Mouse (Mus musculus) embryonic facial prominence, embryonic 12.5 days (tissue): ENCODE data around the gene Galntl6. TPM values are rescaled to one million over a fixed set of nuclear protein-coding genes. Genes with fewer than 3 reads are reported as not detected.

Experiments
- ATAC-seq: fragments of 200-750 bp; cut with Nextera tagmentation; 2 replicates; pipeline ENCODE4 v1.8.0; 2017; ENCODE audit not compliant: insufficient number of reproducible peaks, insufficient read depth, low FRiP score, low TSS enrichment
- H3K27ac ChIP-seq: fragments of 300-500 bp; sonication (generic); 2 replicates; pipeline ENCODE4 v1.5.1; 2016; ENCODE audit warnings: mild to moderate bottlenecking
- H3K27me3 ChIP-seq: fragments of 300-500 bp; sonication (generic); 2 replicates; pipeline ENCODE4 v1.6.1; 2016; ENCODE audit warnings: mild to moderate bottlenecking, moderate library complexity
- H3K36me3 ChIP-seq: fragments of 300-500 bp; sonication (generic); 2 replicates; pipeline ENCODE4 v1.6.1; 2016; ENCODE audit warnings: mild to moderate bottlenecking
- H3K4me1 ChIP-seq: fragments of 300-500 bp; sonication (generic); 2 replicates; pipeline ENCODE4 v1.6.1; 2016
- H3K4me2 ChIP-seq: fragments of 300-500 bp; sonication (generic); replicated peaks from 2 replicates; pipeline ENCODE4 v1.6.1; 2016; ENCODE audit warnings: mild to moderate bottlenecking, moderate library complexity
- H3K4me3 ChIP-seq: fragments of 300-500 bp; sonication (generic); 2 replicates; pipeline ENCODE4 v1.5.1; 2016; ENCODE audit warnings: mild to moderate bottlenecking
- H3K9ac ChIP-seq: fragments of 300-500 bp; sonication (generic); 2 replicates; pipeline ENCODE4 v1.6.1; 2016; ENCODE audit warnings: mild to moderate bottlenecking, moderate library complexity
- H3K9me3 ChIP-seq: fragments of 300-500 bp; sonication (generic); 2 replicates; pipeline ENCODE4 v1.6.1; 2016; ENCODE audit warnings: mild to moderate bottlenecking, moderate library complexity
- WGBS: fragments of 180-500 bp; shearing (Covaris S2); methylation state at CpG from one replicate; pipeline ENCODE4 v1.1.7; 2016; 5-methylcytosine and 5-hydroxymethylcytosine counted together
- polyA plus RNA-seq: library from polyadenylated mRNA; unstranded; fragments of >200 nt; fragmentation: Nextera tagmentation; extraction: Ambion mirVana; gene quantifications from 2 replicates; pipeline ENCODE4 v1.2.1, GENCODE M21; 2016

Gene Galntl6
- polyA plus RNA-seq, 1 experiment from 2014 or later, result 2.0 TPM

DNA sequence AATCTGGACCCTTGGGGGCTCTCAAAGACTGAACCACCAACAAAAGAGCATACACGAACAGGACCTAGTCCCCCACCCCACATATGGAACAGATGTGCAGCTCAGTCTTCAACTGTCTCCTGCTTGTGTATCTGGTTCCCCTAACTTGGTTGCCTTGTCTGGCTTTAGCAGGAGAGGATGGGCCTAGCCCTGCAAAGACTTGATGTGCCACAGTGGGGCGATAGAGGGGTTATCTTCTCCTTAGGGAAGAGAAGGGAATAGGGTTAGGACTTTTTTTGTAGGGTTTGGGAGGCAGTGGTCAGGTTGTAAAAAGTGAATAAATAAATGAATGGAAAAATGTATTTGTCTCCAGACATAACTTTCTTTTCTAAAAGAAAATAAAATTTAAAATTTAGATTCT is 678.2 kb downstream of the Galntl6 start:
- Histone ChIP-seq H3K27ac (no peak overlapping the region), H3K9ac (no peak overlapping the region), H3K9me3 (no peaks in the 10 kb centered on the region), H3K4me2 (no peak overlapping the region), H3K4me1 (no peaks in the 10 kb centered on the region), H3K27me3 (no peaks in the 10 kb centered on the region), H3K36me3 (no peaks in the 10 kb centered on the region), H3K4me3 (no peak overlapping the region)
- WGBS, result 17% methylated on average over 2 of the region's 2 CpGs
- no peak for ATAC-seq

DNA sequence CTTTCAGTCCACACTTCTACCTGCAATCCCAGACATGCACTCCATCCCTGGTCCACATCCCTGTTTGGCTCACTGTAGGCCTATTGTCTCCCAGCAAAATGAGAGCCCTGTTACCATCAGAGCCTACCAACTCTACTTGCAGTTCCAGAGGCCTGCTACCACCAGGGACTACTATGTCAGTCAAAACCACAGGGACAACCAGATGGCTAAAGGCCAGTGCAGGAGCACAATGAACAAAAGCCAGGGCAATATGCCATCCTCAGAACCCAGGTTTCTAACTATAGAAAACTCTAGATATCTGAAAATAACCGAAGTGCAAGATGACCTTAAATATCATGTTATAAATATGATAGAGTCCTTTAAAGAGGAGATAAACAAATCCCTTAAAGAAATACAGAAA is 683.7 kb downstream of the Galntl6 start:
- Histone ChIP-seq H3K36me3 (no peaks in the 10 kb centered on the region), H3K27me3 (no peaks in the 10 kb centered on the region), H3K4me1 (no peaks in the 10 kb centered on the region), H3K27ac (no peak overlapping the region), H3K9me3 (no peaks in the 10 kb centered on the region), H3K4me3 (no peak overlapping the region), H3K9ac (no peak overlapping the region), H3K4me2 (no peak overlapping the region)
- no peak for ATAC-seq
- 89% methylated on average over 1 of the region's 1 CpGs for WGBS

GRCm38 (mm10) chr8:58217885-58218284 is 694.6 kb downstream of the Galntl6 start:
- H3K27me3 ChIP-seq, result no peaks in the 10 kb centered on the region
- no peak for ATAC-seq
- H3K36me3 ChIP-seq, result no peaks in the 10 kb centered on the region
- 72% methylated on average over 8 of the region's 8 CpGs for WGBS
- no peak overlapping the region for H3K4me3 ChIP-seq
- H3K27ac ChIP-seq, result no peak overlapping the region
- no peaks in the 10 kb centered on the region for H3K4me1 ChIP-seq
- no peak overlapping the region for H3K9ac ChIP-seq
- no peaks in the 10 kb centered on the region for H3K9me3 ChIP-seq
- no peak overlapping the region for H3K4me2 ChIP-seq

DNA sequence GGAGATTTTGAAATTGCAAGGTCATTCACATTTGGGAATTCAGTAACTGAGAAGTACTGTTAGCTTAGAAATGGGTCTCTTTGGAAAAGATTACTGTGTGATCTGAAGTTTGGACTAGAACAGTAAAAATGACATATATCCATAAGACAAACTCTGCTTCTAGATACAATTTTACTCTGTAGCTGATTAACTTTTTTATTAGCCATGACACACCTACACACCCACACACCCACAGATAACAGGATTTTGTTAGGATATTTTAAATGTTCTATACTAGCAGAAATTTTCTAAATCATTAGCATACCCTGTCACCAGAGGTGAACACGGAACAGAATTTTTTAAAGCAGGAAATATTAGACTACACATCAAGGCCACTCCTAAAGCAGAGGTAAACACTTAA is 722.7 kb downstream of the Galntl6 start:
- no peaks in the 10 kb centered on the region for H3K27me3 ChIP-seq

GRCm38 (mm10) chr8:58146961-58147360 is 765.5 kb downstream of the Galntl6 start:
- H3K9ac ChIP-seq, result no peak overlapping the region
- no peaks in the 10 kb centered on the region for H3K27me3 ChIP-seq
- H3K4me2 ChIP-seq, result no peak overlapping the region
- no peaks in the 10 kb centered on the region for H3K9me3 ChIP-seq
- no peaks in the 10 kb centered on the region for H3K36me3 ChIP-seq
- ATAC-seq, result no peak
- no peak overlapping the region for H3K4me3 ChIP-seq
- H3K4me1 ChIP-seq, result no peaks in the 10 kb centered on the region
- no peak overlapping the region for H3K27ac ChIP-seq
- WGBS, result 15% methylated on average over 1 of the region's 1 CpGs

More for the DNA sequence above, 722.7 kb downstream of the Galntl6 start:
- Histone ChIP-seq H3K9ac (no peak overlapping the region), H3K4me3 (no peak overlapping the region), H3K36me3 (no peaks in the 10 kb centered on the region), H3K4me2 (no peak overlapping the region), H3K27ac (no peak overlapping the region), H3K4me1 (no peaks in the 10 kb centered on the region), H3K9me3 (no peaks in the 10 kb centered on the region)
- no peak for ATAC-seq
- 65% methylated on average over 1 of the region's 1 CpGs for WGBS

DNA sequence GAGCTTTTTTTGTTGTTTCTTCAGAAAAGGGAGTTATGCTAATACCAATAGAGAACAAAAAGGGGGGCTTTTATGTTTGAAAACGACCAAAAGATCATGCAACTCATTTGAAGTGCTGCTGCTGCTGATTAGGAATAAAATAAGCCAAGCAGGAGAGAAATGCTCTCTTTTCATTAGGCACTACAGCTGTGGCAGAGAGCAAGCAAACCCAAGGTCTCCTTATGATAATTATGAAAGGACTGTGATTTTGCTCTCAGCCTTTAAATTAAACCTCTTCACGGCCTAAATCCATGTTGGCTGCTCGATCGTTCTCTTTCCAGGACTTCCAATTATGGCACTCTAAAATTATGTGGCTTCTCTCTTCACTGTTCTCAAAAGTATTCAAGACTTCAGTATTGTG is 825.7 kb downstream of the Galntl6 start:
- Histone ChIP-seq H3K9ac (no peak overlapping the region), H3K4me1 (no peaks in the 10 kb centered on the region), H3K27ac (no peak overlapping the region), H3K4me3 (no peak overlapping the region), H3K27me3 (no peaks in the 10 kb centered on the region), H3K36me3 (no peaks in the 10 kb centered on the region), H3K9me3 (no peaks in the 10 kb centered on the region), H3K4me2 (no peak overlapping the region)
- WGBS, result 73% methylated on average over 4 of the region's 4 CpGs
- ATAC-seq, result no peak

- H3K9me3 ChIP-seq, result no peaks in the 10 kb centered on the region
- 89% methylated on average over 6 of the region's 6 CpGs for WGBS
- H3K4me2 ChIP-seq, result no peak overlapping the region
- H3K27ac ChIP-seq, result no peak overlapping the region
- no peak for ATAC-seq
- no peak overlapping the region for H3K4me3 ChIP-seq
- H3K4me1 ChIP-seq, result no peaks in the 10 kb centered on the region
- H3K27me3 ChIP-seq, result no peaks in the 10 kb centered on the region
- no peak overlapping the region for H3K9ac ChIP-seq
- no peaks in the 10 kb centered on the region for H3K36me3 ChIP-seq
These were observed 827.5 kb downstream of the Galntl6 start for GRCm38 (mm10) chr8:58084931-58085330.

DNA sequence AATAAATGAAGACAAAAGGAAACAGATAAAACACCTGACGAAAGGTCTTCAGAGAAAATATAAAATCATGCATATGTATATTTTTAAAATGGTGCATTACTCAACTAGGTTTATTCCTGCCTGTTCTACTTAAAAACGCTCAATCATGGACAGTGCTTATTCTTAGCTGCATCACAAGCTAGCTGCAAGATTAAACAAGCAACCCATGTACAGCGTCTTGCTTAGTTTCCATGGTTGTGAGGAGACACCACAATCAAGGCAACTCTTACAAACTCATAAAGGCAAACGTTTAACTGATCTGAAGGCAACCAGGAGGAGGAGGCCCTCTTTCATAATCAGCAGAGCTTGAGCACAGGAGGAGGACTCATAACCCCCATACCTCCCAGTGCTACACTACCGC is 830.7 kb downstream of the Galntl6 start:
- Histone ChIP-seq H3K4me1 (no peaks in the 10 kb centered on the region), H3K4me3 (no peak overlapping the region), H3K9me3 (no peaks in the 10 kb centered on the region), H3K4me2 (no peak overlapping the region), H3K27me3 (no peaks in the 10 kb centered on the region), H3K27ac (no peak overlapping the region), H3K9ac (no peak overlapping the region), H3K36me3 (no peaks in the 10 kb centered on the region)
- 80% methylated on average over 5 of the region's 5 CpGs for WGBS
- ATAC-seq, result no peak

DNA sequence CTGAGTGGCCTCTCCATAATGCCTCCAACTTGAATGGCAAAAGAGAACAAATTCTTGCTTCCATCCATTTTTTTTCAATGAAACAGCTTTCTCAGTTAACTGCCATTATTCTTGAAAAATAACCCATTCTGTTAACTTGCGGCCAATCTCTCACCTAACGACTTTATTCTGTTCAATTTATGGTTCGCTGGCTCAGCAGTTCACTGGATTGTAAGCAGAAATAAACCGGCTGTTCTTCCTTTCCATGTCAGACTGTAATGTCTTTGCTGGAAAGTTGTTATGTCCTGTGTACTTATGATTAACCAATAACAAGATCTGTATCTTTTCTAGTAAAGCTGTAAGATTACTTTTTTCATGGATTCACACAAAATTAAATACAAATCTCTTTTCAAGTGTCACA is 837.8 kb downstream of the Galntl6 start:
- no peak overlapping the region for H3K4me3 ChIP-seq
- H3K27ac ChIP-seq, result no peak overlapping the region
- no peaks in the 10 kb centered on the region for H3K27me3 ChIP-seq
- H3K9me3 ChIP-seq, result no peaks in the 10 kb centered on the region
- H3K9ac ChIP-seq, result no peak overlapping the region
- no peak for ATAC-seq
- 83% methylated on average over 4 of the region's 4 CpGs for WGBS
- no peaks in the 10 kb centered on the region for H3K4me1 ChIP-seq
- no peak overlapping the region for H3K4me2 ChIP-seq
- H3K36me3 ChIP-seq, result no peaks in the 10 kb centered on the region

GRCm38 (mm10) chr8:58073733-58074132 is 838.7 kb downstream of the Galntl6 start:
- 94% methylated on average over 1 of the region's 1 CpGs for WGBS
- ATAC-seq, result no peak
- no peaks in the 10 kb centered on the region for H3K27me3 ChIP-seq
- H3K9ac ChIP-seq, result no peak overlapping the region
- no peak overlapping the region for H3K27ac ChIP-seq
- H3K4me3 ChIP-seq, result no peak overlapping the region
- no peaks in the 10 kb centered on the region for H3K36me3 ChIP-seq
- H3K4me2 ChIP-seq, result no peak overlapping the region
- no peaks in the 10 kb centered on the region for H3K9me3 ChIP-seq
- H3K4me1 ChIP-seq, result no peaks in the 10 kb centered on the region

- WGBS, result 81% methylated on average over 3 of the region's 3 CpGs
- Histone ChIP-seq H3K9ac (no peak overlapping the region), H3K4me2 (no peak overlapping the region), H3K36me3 (no peaks in the 10 kb centered on the region), H3K9me3 (no peaks in the 10 kb centered on the region), H3K27me3 (no peaks in the 10 kb centered on the region), H3K4me3 (no peak overlapping the region), H3K27ac (no peak overlapping the region), H3K4me1 (no peaks in the 10 kb centered on the region)
- no peak for ATAC-seq
These were observed 880.2 kb downstream of the Galntl6 start for GRCm38 (mm10) chr8:58032271-58032670.

DNA sequence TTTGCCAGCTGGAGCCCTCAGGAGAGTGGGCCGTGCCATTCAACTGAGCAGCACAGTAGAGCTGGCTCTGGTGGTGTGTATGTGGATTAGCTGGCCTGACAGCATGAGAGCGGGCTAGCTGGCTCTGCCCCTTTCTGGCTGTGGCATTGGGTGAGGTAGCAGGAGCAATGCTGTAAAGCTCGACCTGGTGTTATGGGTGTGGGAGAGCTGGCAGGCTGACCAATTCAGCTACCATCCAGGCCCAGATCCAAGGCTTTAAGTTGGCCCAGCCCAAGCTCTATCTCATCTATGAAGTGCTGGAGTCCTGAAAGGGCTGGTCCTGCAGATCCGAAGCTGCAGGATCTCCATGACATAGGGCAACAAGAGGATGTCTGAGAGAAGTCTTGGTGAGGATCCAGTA is 886.9 kb downstream of the Galntl6 start:
- no peak overlapping the region for H3K9ac ChIP-seq
- H3K27me3 ChIP-seq, result no peaks in the 10 kb centered on the region
- no peaks in the 10 kb centered on the region for H3K4me1 ChIP-seq
- ATAC-seq, result no peak
- H3K27ac ChIP-seq, result no peak overlapping the region
- H3K36me3 ChIP-seq, result no peaks in the 10 kb centered on the region
- 87% methylated on average over 4 of the region's 4 CpGs for WGBS
- H3K4me2 ChIP-seq, result no peak overlapping the region
- no peak overlapping the region for H3K4me3 ChIP-seq
- H3K9me3 ChIP-seq, result no peaks in the 10 kb centered on the region

DNA sequence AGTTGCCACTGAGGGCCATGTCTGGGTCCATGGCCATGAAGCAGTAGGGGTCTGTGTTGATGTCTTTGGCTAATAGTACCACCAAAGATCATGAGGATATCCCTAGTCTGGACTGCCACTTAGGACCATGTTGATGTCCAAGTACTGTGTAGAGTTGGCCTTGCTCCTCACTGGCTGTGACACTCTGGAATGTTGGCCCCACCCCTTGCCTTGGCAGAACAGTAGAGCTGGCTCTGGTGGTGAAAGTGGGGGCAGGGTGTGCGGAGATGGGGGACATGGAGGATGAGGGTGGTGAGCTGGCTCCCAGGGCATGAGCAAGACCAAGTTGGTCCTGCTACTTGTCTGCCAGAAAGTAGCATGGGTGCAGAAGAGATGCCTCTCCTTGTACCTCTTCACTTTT is 887.3 kb downstream of the Galntl6 start:
- no peak for ATAC-seq
- no peaks in the 10 kb centered on the region for H3K4me1 ChIP-seq
- no peak overlapping the region for H3K9ac ChIP-seq
- no peak overlapping the region for H3K4me3 ChIP-seq
- no peak overlapping the region for H3K4me2 ChIP-seq
- H3K27me3 ChIP-seq, result no peaks in the 10 kb centered on the region
- no peaks in the 10 kb centered on the region for H3K9me3 ChIP-seq
- WGBS, result 86% methylated on average over 1 of the region's 1 CpGs
- H3K36me3 ChIP-seq, result no peaks in the 10 kb centered on the region
- no peak overlapping the region for H3K27ac ChIP-seq
